Mouse (Mus musculus) gastrocnemius, postnatal 25 days (tissue): ENCODE measurements around the gene Lrguk. TPM values are rescaled to one million over a fixed set of nuclear protein-coding genes. Genes with fewer than 3 reads are reported as not detected.

Experiments
- DNase-seq: peaks from one replicate; pipeline ENCODE4 v3.0.0; 2022
- total RNA-seq, 2 experiments: library from RNA; stranded (reverse); gene quantifications; 1 replicate in 1 of 2; 2 replicates in 1 of 2; pipeline ENCODE4 v1.2.3; 2021

Gene Lrguk
- total RNA-seq, 2 experiments from 2014 or later: 0.05 TPM; not detected in 1

- no peak for DNase-seq
These were observed 147.0 kb downstream of the Lrguk start for GRCm38 (mm10) chr6:34176111-34176863.

- DNase-seq: peak; percentile 94
These were observed 147.6 kb downstream of the Lrguk start, which contains the start of gene Slc35b4 for GRCm38 (mm10) chr6:34176864-34177247. Gene Slc35b4 (minus strand): TSS chr6:34177111.

GRCm38 (mm10) chr6:34179007-34179406, 149.8 kb downstream of the Lrguk start:
- no peak for DNase-seq

- DNase-seq: no peak
These were observed 150.7 kb downstream of the Lrguk start for GRCm38 (mm10) chr6:34179911-34180310.

GRCm38 (mm10) chr6:34181961-34182360, 152.7 kb downstream of the Lrguk start:
- DNase-seq: no peak

GRCm38 (mm10) chr6:34183326-34183725, 154.1 kb downstream of the Lrguk start:
- no peak for DNase-seq

Other genes with a start within 250 kb of the Lrguk start
- gene Slc35b4, start 147.7 kb downstream of the Lrguk start, total RNA-seq: 1 to 10 TPM; 5.9 to 8.7 TPM